Mouse (Mus musculus) neural tube, embryonic 10.5 days (tissue): ENCODE data around the gene Ptbp3.

ENCODE experiments used
- DNase-seq: peaks from one replicate; pipeline ENCODE4 v3.0.0-alpha.2; 2017; ENCODE audit warnings: low spot score; ENCODE audit errors: extremely low spot score

The Ptbp3 gene

DNA sequence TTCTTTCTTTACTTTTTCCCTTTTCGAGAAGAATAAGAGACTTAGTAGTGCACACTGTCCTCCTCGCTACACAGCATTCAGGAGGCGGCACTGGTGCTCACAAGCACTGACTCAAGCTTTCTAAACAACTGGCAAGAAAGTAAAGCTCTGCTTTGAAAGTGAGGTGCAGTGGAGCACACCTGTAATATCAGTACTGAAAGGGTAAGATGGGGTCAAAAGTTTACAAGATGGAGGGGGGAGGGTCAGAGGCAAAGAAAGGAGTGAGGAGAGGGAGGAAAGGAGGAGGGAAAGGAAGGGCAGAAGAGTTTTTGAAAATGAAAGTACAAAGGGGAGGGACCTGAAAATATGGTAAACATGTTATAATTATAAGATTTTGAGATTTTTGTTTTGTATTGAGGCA lies 43.7 kb downstream of the Ptbp3 start:
- no peak for DNase-seq

GRCm38 (mm10) chr4:59491097-59491496 lies 58.1 kb downstream of the Ptbp3 start:
- no peak for DNase-seq

- no peak for DNase-seq
Measured at GRCm38 (mm10) chr4:59471306-59471705, 77.9 kb downstream of the Ptbp3 start.

DNA sequence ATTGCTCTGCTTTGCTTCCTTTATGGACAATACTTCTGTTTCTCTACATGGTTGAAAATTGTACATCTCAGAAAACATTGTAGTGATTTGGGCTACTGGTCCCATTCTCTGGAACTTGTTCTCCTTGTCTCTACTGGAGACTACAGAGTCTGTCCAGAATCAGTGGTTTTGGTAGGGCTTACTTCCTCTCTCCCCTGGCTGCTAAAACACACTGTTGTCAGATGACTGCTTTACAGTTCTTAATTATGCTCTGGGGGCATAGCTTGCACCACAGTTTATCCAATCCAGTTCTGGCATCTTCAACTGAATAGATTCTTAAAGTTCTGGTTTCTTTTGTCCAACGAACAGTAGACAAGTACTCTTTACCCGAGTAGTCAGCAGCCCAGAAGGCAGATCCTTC lies 83.7 kb downstream of the Ptbp3 start:
- no peak for DNase-seq

- no peak for DNase-seq
Measured at GRCm38 (mm10) chr4:59464661-59465060, 84.5 kb downstream of the Ptbp3 start.

DNA sequence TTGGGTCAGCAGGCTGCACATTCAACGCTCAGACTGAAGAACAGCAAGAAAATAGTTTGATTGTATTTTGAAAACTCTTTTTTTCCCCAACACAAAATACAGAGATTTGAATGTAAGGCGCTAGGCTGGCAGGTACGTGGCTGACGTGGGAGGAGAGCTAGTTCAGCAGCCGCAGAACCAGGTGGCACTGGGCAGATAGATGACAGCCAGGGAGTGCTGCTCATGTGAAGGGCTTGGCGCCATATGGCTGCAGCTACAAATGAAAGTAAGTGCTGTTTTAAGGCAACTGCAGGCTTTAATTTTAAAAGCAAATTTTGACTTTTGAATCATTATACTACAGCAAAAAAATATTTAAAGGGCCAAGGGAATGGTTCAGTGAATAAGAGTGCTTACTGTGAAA lies 86.7 kb downstream of the Ptbp3 start:
- no peak for DNase-seq

DNA sequence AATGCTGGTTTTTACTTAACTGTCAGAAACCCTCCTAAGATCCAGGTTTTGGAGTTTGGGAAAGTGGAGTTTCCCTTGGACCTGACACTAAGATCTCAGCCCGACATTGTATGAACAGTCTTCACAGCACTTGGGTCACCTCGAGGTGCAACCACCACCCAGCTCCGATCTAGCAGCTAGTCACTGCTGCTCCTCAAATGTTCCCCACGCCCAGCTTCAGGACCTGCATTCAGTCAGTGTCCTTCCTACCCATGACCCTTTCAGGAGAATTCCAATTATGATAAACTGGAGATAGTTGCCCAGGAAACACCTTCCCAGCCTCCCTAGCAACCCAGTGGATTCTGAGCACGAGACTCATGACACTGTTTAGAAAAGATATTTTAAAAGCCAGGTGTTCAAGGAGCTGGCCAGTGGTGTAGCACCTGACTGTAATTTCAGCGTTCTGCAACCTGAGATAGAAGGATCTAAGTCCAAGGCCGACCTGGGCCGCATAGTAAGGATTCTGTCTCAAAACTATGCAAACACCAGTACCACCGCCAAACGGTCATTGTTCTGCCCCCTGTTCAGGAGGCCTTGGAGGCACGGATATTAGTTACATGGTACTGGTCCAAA lies 87.9 kb downstream of the Ptbp3 start:
- no peak for DNase-seq

DNA sequence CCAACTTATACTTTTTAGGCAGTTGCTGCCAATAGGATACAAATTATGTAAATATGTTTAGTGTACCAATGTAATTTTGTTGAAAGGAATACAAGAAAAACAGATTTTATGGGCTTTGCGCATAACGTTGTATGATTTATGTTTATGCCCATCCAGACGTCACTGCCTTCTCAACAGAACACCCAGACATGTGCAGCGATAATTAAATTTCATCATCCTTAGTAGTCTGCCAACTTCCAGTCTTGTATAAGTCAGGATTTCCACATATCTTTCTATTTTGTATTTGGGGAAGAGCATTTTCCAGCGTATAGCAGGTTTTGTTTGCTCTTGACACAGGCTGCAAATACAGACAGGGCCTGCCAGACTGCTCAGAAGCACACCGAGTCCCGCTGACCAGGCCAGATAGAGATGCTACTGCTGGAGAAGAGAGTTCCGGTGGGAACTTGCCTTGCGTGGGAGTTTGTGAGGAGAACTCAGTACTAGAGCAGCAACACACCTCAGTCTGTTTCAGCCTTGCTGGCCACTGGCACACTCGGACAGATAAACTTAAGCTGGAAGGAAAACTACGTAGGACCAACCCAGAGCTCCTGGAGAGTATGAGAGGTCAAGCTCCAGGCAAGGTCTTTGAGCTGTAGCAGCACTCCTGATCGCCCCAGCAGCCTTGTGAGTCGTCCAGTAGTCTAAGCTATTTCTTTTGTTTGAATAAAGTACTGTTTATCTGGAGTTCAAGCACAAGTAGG lies 89.8 kb downstream of the Ptbp3 start:
- DNase-seq = no peak

GRCm38 (mm10) chr4:59457941-59458340 lies 91.2 kb downstream of the Ptbp3 start:
- DNase-seq = no peak

- no peak for DNase-seq
Measured at GRCm38 (mm10) chr4:59457091-59457490, 92.1 kb downstream of the Ptbp3 start.

DNA sequence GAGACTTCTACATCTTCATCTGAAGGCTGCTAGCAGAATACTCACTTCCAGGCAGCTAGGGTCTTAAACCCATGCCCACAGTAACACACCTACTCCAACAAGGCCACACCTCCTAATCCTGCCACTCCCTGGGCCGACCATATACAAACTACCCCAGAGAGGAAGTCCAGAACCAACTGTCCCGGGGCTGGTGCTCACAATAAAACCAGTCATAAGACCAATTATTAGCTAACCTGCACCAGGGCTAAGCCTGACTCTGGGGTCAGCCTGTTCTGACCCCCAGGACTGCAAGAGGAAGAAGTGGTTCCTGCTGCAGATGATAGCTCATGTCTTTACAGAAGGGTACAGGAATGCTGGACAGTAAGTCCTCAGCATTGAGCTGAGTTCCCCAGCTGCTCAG lies 93.7 kb downstream of the Ptbp3 start:
- peak; percentile 2 for DNase-seq

DNA sequence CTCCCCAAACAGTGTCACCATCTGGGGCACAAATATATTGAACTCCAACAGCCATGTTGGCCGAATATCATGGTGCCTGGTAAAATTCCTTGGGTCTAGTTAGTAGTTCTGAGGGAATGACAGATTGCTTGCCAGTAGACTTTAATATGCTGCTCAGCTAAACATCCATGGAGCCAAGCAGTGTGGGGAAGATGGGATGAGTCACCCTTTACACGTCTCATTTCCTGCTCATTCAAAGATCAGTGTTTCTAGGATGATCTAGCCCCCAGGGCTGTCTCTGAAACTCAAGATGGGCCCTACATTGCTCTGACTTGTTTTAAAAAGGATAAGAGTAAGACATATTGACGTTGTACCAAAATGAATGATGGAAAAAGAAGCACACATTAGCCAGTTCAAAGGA lies 95.1 kb downstream of the Ptbp3 start:
- peak; percentile 5 for DNase-seq

DNA sequence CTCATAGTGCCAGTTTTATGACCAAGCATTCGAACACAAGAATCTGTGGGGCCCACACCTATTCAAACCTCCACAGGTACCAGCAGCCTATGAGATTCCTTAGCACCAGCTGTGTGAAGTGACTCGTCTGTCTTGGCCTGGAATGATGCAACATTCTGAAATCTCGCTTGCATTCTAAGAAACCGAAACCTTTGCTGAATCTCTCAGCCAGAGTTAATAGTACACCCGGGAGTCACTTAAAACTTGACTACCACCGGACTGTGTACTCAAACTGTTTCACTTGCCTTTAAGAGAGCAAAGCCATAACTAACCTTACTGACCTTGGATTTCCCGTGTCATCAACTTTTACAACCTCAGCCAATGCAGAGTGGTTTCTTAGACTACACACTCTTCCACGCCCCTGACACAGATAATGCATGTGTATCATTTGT lies 96.6 kb downstream of the Ptbp3 start:
- DNase-seq = no peak

DNA sequence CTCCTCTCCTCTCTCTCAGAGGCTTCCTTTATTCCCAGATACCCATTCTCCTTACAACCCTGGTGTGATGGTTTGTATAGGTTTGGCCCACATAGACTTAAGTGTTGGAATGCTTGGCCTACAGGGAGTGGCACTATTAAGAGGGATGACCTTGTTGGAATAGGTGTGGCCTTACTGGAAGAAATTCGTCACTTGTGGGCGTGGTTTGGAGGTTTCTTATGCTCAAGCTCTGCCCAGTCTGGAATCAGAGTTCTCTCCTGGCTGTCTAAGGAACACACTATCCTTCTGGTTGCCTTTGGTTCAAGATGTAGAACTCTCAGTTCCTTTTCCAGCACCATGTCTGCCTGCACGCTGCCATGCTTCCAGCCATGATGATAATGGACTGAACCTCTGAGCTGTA lies 98.3 kb downstream of the Ptbp3 start:
- no peak for DNase-seq

DNA sequence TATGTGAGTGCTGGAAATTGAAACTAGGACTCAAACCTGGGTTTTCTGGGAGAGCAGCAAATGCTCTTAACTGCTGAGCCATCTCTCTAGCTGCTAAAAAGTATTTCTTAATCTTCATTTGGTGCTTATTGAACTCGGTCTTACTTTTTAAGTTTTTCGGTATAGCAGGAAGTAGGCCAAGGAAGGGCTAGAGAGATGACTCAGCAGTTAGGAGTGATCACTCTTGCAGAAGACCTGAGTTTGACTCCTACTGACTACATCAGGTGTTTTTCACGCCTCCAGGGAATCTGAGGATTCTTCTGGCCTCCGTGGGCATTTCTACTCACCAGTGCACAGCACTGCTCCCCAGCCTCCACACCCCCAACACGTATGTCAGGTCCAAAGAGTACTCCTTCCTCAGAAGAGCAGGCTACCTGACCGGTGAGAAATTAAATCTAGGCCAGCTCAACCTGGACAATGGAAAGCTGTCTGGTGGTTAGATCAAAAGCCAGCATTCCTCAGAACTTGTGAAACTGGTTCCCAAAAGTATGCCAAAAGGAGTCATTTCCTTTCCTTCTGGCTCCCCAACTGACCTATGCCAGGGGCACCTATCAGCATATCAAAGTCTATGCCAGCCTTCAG lies 98.8 kb downstream of the Ptbp3 start:
- no peak for DNase-seq

GRCm38 (mm10) chr4:59447296-59447695 lies 101.9 kb downstream of the Ptbp3 start:
- DNase-seq = no peak

DNA sequence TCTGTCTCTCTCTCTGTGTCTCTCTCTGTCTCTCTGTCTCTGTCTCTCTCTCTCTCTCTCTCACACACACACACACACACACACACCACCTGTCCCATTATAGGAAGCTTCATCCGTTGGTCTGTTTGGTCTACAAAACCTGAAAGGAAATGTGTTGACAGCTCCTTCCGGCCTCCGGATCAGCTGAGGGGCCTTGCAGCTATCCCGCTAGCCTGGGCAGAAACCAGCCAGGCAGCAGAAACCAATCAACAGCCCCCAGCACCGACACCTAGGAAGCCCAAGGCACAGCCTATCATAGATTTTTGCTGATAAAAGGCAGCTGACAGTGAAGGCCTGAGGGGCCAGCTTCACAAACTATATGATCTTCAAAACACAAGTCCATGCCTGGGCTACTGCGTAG lies 103.6 kb downstream of the Ptbp3 start:
- no peak for DNase-seq

GRCm38 (mm10) chr4:59444994-59445393 lies 104.2 kb downstream of the Ptbp3 start:
- no peak for DNase-seq

DNA sequence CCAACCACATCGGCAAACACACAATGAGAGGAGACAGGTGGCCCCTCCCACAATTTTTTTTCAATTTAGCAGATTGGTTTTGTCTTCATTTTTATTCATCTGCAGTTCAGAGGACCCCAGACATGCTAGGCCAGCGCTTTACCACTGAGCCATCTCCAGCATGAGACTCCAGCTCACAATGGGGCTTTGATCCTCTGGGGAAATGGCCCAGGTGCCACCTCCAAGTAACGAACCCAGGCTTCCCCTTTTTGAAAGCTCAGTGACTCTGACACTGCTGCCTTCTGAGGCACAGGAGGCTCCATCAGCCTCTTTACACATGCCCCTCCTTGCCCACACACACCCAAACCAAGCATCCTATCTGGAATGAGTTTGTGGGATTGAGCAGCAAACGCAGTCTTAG lies 105.1 kb downstream of the Ptbp3 start:
- no peak for DNase-seq

DNA sequence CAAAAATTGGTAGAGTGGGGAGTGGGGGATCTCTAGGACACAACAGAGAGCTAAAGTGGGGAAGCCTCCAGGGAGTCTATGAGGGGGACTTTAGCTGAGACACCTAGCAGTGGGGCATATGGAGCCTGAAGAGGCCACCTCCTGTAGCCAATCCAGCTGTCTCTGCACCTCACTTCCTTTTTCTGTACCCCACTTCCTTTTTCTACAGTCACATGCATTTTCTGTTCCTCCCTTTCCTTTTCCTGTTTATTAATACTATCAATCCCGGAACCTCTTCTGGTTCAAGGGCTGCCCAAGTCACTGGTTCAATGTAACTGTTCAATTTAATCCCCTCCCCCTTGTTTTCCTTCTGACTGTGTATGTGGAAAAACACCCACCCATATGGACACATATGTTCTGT lies 107.9 kb downstream of the Ptbp3 start:
- no peak for DNase-seq

DNA sequence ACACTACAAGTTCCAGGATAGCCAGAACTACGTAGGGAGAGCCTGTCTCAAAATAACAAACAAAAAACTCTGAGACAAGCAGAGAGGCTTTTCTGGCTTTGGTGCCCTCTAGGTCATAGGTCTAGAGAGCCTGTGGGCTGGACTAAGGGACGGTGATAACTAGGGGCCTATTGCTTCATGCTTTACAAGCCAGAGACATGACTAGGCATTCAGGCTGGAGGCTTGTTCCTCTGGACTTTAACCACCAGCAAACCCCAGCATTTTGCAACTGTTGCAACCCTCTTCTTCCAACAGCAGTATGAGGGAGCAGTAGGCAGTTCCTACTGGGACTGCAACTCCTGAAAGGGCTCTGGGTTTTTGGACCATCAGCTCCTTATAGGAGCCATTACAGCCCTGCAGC lies 109.2 kb downstream of the Ptbp3 start:
- DNase-seq = no peak

GRCm38 (mm10) chr4:59439041-59439440 lies 110.1 kb downstream of the Ptbp3 start:
- DNase-seq = no peak
